Mouse (Mus musculus) lung, adult 2 months (tissue): Measurements from ENCODE around the gene Psmb10. TPM values are rescaled to one million over a fixed set of nuclear protein-coding genes. Genes with fewer than 3 reads are reported as not detected.

Experiments
- DNase-seq: peaks from one replicate; pipeline ENCODE4 v3.0.0; 2022
- H3K4me1 ChIP-seq: fragments of 200-500 bp; 2 replicates; pipeline ENCODE4 v1.6.1; 2011; ENCODE audit warnings: low read length; ENCODE audit not compliant: control insufficient read depth, insufficient read depth
- H3K4me3 ChIP-seq: fragments of 200-500 bp; replicated peaks from 2 replicates; pipeline ENCODE3; 2011; ENCODE audit warnings: low read depth, mild to moderate bottlenecking, control low read depth, low read length; ENCODE audit errors: extremely low read depth
- CTCF ChIP-seq: fragments of 200-500 bp; IDR thresholded peaks from 2 replicates; pipeline ENCODE4 v1.5.1; 2011; ENCODE audit warnings: mild to moderate bottlenecking, low read length, control low read depth; ENCODE audit not compliant: insufficient read depth
- POLR2A ChIP-seq: fragments of 200-500 bp; IDR thresholded peaks from 2 replicates; pipeline ENCODE4 v1.6.1; 2011; ENCODE audit warnings: low read depth, mild to moderate bottlenecking, control low read depth, low read length, borderline replicate concordance; ENCODE audit errors: extremely low read depth
- WGBS: fragments of 180-500 bp; shearing (Covaris S2); methylation state at CpG from one replicate; pipeline ENCODE4 v1.1.7; 2018; 5-methylcytosine and 5-hydroxymethylcytosine counted together
- polyA plus RNA-seq: library from polyadenylated mRNA; depleted of rRNA; stranded (reverse); fragments of >200 nt; gene quantifications from 2 replicates; pipeline ENCODE4 v1.2.3, GENCODE M21; 2012

Gene Psmb10
- polyA plus RNA-seq, 1 experiment = 217 TPM

- no peak for DNase-seq
- Histone ChIP-seq H3K4me1 (no peaks in the 10 kb centered on the region), H3K4me3 (no peak overlapping the region)
- no peak for TF ChIP-seq CTCF
- TF ChIP-seq POLR2A = no peak
- 91% methylated on average over 5 of the region's 5 CpGs for WGBS
These were observed 4.3 kb upstream of the Psmb10 start for GRCm38 (mm10) chr8:105942542-105942941.

- WGBS = 88% methylated on average over 11 of the region's 11 CpGs
- H3K4me3 ChIP-seq = no peak overlapping the region
- H3K4me1 ChIP-seq = no peaks in the 10 kb centered on the region
- TF ChIP-seq POLR2A (no peak), CTCF (no peak)
- DNase-seq = no peak
These were observed 3.8 kb upstream of the Psmb10 start for GRCm38 (mm10) chr8:105942026-105942425.

- Histone ChIP-seq H3K4me3 (peak overlapping the region; percentile 93), H3K4me1 (peaks cover 4% of the 10 kb centered on the region)
- DNase-seq = peak; percentile 60
- TF ChIP-seq POLR2A (peak; percentile 67; the same call in 1 of the 2 replicates), CTCF (no peak)
- WGBS = under 1% methylated on average over 33 of the region's 33 CpGs
These were observed 543 bp downstream of the Psmb10 start for GRCm38 (mm10) chr8:105937496-105938305.

GRCm38 (mm10) chr8:105936866-105937475 is 1.3 kb downstream of the Psmb10 start:
- Histone ChIP-seq H3K4me1 (peaks cover 4% of the 10 kb centered on the region), H3K4me3 (peak overlapping the region; percentile 93)
- WGBS = 1% methylated on average over 30 of the region's 30 CpGs
- TF ChIP-seq POLR2A (peak; percentile 72), CTCF (no peak)
- peak; percentile 87 for DNase-seq

GRCm38 (mm10) chr8:105935863-105936603 is 2.2 kb downstream of the Psmb10 start:
- no peak overlapping the region for H3K4me3 ChIP-seq
- H3K4me1 ChIP-seq = peaks cover 4% of the 10 kb centered on the region
- DNase-seq = no peak
- WGBS = 36% methylated on average over 7 of the region's 7 CpGs
- TF ChIP-seq CTCF (no peak), POLR2A (no peak)

GRCm38 (mm10) chr8:105935105-105935504 is 3.1 kb downstream of the Psmb10 start:
- TF ChIP-seq CTCF (no peak), POLR2A (no peak)
- Histone ChIP-seq H3K4me3 (no peak overlapping the region), H3K4me1 (peaks cover 4% of the 10 kb centered on the region)
- DNase-seq = no peak
- 62% methylated on average over 6 of the region's 6 CpGs for WGBS

- TF ChIP-seq CTCF (no peak), POLR2A (no peak)
- WGBS = 87% methylated on average over 2 of the region's 2 CpGs
- Histone ChIP-seq H3K4me1 (peaks cover 4% of the 10 kb centered on the region), H3K4me3 (no peak within 1 kb of the TSS)
- no peak for DNase-seq
These were observed 4.5 kb downstream of the Psmb10 start, which contains the start of gene Ctrl for GRCm38 (mm10) chr8:105933762-105934161. TSS of gene Ctrl (minus strand) at chr8:105933862.

- DNase-seq = no peak
- H3K4me3 ChIP-seq = no peak overlapping the region
- no peak for TF ChIP-seq CTCF
- no peak for TF ChIP-seq POLR2A
- WGBS = 88% methylated on average over 11 of the region's 11 CpGs
- peaks cover 4% of the 10 kb centered on the region for H3K4me1 ChIP-seq
These were observed 5.7 kb downstream of the Psmb10 start for GRCm38 (mm10) chr8:105932525-105932924.

- Histone ChIP-seq H3K4me1 (no peaks in the 10 kb centered on the region), H3K4me3 (no peak overlapping the region)
- DNase-seq = no peak
- TF ChIP-seq POLR2A = no peak
- TF ChIP-seq CTCF = no peak
- WGBS = 97% methylated on average over 3 of the region's 3 CpGs
These were observed 7.0 kb downstream of the Psmb10 start for GRCm38 (mm10) chr8:105931271-105931670.

- no peak for TF ChIP-seq POLR2A
- peak; percentile 90 for TF ChIP-seq CTCF
- no peak overlapping the region for H3K4me3 ChIP-seq
- H3K4me1 ChIP-seq = no peaks in the 10 kb centered on the region
- peak; percentile 85 for DNase-seq
- WGBS = 26% methylated on average over 8 of the region's 8 CpGs
These were observed 7.6 kb downstream of the Psmb10 start for GRCm38 (mm10) chr8:105930602-105931001.
